Mouse (Mus musculus) thymus, adult 2 months (tissue): ENCODE data around the gene Pip5kl1. TPM values are rescaled to one million over a fixed set of nuclear protein-coding genes. Genes with fewer than 3 reads are reported as not detected.

ENCODE experiments used
- DNase-seq: peaks from one replicate; pipeline ENCODE4 v3.0.0; 2021
- H3K27ac ChIP-seq: fragments of 200-500 bp; 2 replicates; pipeline ENCODE4 v1.5.1; 2012; ENCODE audit warnings: low read length, control low read depth; ENCODE audit not compliant: control insufficient read depth, insufficient read depth
- H3K27me3 ChIP-seq: fragments of 200-500 bp; 2 replicates; pipeline ENCODE4 v1.6.1; 2012; ENCODE audit warnings: mild to moderate bottlenecking, low read length, moderate library complexity, mixed read lengths; ENCODE audit not compliant: control insufficient read depth, insufficient read depth
- H3K36me3 ChIP-seq: fragments of 200-500 bp; 2 replicates; pipeline ENCODE4 v1.6.1; 2012; ENCODE audit warnings: mild to moderate bottlenecking, low read length, moderate library complexity; ENCODE audit not compliant: control insufficient read depth, insufficient read depth
- H3K4me1 ChIP-seq: fragments of 200-500 bp; replicated peaks from 2 replicates; pipeline ENCODE4 v1.6.1; 2012; ENCODE audit warnings: low read length; ENCODE audit not compliant: control insufficient read depth, insufficient read depth
- H3K4me3 ChIP-seq: fragments of 200-500 bp; 2 replicates; pipeline ENCODE4 v1.5.1; 2012; ENCODE audit warnings: mild to moderate bottlenecking, low read length, control low read depth, moderate library complexity; ENCODE audit not compliant: control insufficient read depth, insufficient read depth
- CTCF ChIP-seq: fragments of 200-500 bp; IDR thresholded peaks from 2 replicates; pipeline ENCODE4 v1.5.1; 2012; ENCODE audit warnings: mild to moderate bottlenecking, control low read depth, low read length, moderate library complexity, borderline replicate concordance; ENCODE audit not compliant: control insufficient read depth, poor library complexity, insufficient read depth; ENCODE audit errors: extremely low read depth
- POLR2A ChIP-seq: fragments of 200-500 bp; IDR thresholded peaks from 2 replicates; pipeline ENCODE4 v1.6.1; 2012; ENCODE audit warnings: mild to moderate bottlenecking, low read length, control low read depth, moderate library complexity; ENCODE audit not compliant: control insufficient read depth, poor library complexity, insufficient read depth; ENCODE audit errors: extremely low read depth
- WGBS: fragments of 180-500 bp; shearing (Covaris S2); methylation state at CpG from one replicate; pipeline ENCODE4 v1.1.7; 2018; 5-methylcytosine and 5-hydroxymethylcytosine counted together
- polyA plus RNA-seq: library from polyadenylated mRNA; depleted of rRNA; stranded (reverse); fragments of >200 nt; gene quantifications from 2 replicates; pipeline ENCODE4 v1.2.3, GENCODE M21; 2012

The Pip5kl1 gene
- polyA plus RNA-seq, 1 experiment: 0.92 TPM

GRCm38 (mm10) chr2:32627266-32628043 is 52.9 kb downstream of the Pip5kl1 start:
- H3K36me3 ChIP-seq: no peaks in the 10 kb centered on the region
- H3K4me1 ChIP-seq: no peaks in the 10 kb centered on the region
- 85% methylated on average over 20 of the region's 20 CpGs for WGBS
- no peak for TF ChIP-seq CTCF
- TF ChIP-seq POLR2A: no peak
- H3K27me3 ChIP-seq: no peaks in the 10 kb centered on the region
- DNase-seq: no peak
- H3K27ac ChIP-seq: no peak overlapping the region
- no peak overlapping the region for H3K4me3 ChIP-seq

GRCm38 (mm10) chr2:32628044-32628550 is 53.5 kb downstream of the Pip5kl1 start:
- no peak for DNase-seq

GRCm38 (mm10) chr2:32628729-32629128 is 54.1 kb downstream of the Pip5kl1 start:
- Histone ChIP-seq H3K4me1 (no peaks in the 10 kb centered on the region), H3K27ac (no peak overlapping the region), H3K36me3 (no peaks in the 10 kb centered on the region), H3K27me3 (no peaks in the 10 kb centered on the region), H3K4me3 (no peak overlapping the region)
- DNase-seq: no peak
- 92% methylated on average over 5 of the region's 5 CpGs for WGBS
- TF ChIP-seq POLR2A (no peak), CTCF (no peak)

More at GRCm38 (mm10) chr2:32628044-32628550, 53.5 kb downstream of the Pip5kl1 start:
- Histone ChIP-seq H3K27me3 (no peaks in the 10 kb centered on the region), H3K4me3 (no peak overlapping the region), H3K27ac (no peak overlapping the region), H3K4me1 (no peaks in the 10 kb centered on the region), H3K36me3 (no peaks in the 10 kb centered on the region)
- TF ChIP-seq CTCF: no peak
- no peak for TF ChIP-seq POLR2A
- WGBS: 83% methylated on average over 4 of the region's 4 CpGs

GRCm38 (mm10) chr2:32629276-32629976 is 54.8 kb downstream of the Pip5kl1 start:
- Histone ChIP-seq H3K36me3 (no peaks in the 10 kb centered on the region), H3K4me3 (no peak overlapping the region), H3K27ac (no peak overlapping the region), H3K4me1 (no peaks in the 10 kb centered on the region; the same call in 1 of the 2 replicates), H3K27me3 (no peaks in the 10 kb centered on the region)
- WGBS: 75% methylated on average over 9 of the region's 9 CpGs
- TF ChIP-seq CTCF (no peak), POLR2A (no peak)
- no peak for DNase-seq

DNA sequence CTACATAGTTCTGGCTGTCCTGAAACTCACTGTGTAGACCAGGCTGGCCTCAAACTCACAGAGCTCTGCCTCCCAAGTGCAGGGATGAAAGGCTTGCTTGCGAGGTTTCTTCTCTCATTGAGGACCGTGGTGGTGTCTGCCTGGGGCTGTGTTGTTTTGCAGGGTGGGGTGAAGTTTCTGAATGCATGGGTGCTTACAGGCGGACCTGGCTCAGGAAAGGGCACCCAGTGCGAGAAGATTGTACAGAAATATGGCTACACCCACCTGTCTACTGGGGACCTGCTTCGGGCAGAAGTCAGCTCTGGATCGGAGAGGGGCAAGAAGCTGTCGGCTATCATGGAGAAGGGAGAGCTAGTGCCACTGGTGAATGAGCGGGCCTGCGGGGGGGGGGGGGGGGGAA is 55.4 kb downstream of the Pip5kl1 start:
- no peaks in the 10 kb centered on the region; the same call in 1 of the 2 replicates for H3K4me1 ChIP-seq
- H3K4me3 ChIP-seq: no peak overlapping the region
- no peak overlapping the region for H3K27ac ChIP-seq
- 89% methylated on average over 9 of the region's 9 CpGs for WGBS
- no peak for DNase-seq
- no peaks in the 10 kb centered on the region for H3K36me3 ChIP-seq
- no peaks in the 10 kb centered on the region for H3K27me3 ChIP-seq
- TF ChIP-seq CTCF (no peak), POLR2A (no peak)

- H3K36me3 ChIP-seq: no peaks in the 10 kb centered on the region
- TF ChIP-seq CTCF: no peak
- no peak for TF ChIP-seq POLR2A
- 95% methylated on average over 10 of the region's 10 CpGs for WGBS
- H3K27me3 ChIP-seq: no peaks in the 10 kb centered on the region
- no peak overlapping the region for H3K27ac ChIP-seq
- H3K4me1 ChIP-seq: no peaks in the 10 kb centered on the region; the same call in 1 of the 2 replicates
- H3K4me3 ChIP-seq: no peak overlapping the region
- no peak for DNase-seq
Measured at GRCm38 (mm10) chr2:32631046-32631445, 56.4 kb downstream of the Pip5kl1 start.
